Mouse (Mus musculus): ENCODE results near the gene Abhd14a.

The Abhd14a gene

GRCm38 (mm10) chr9:106413606-106414005, 33.9 kb downstream of the Abhd14a start:
- DNase-seq (ENCODE audit: inconsistent age in 2 of 2, low spot score in 1 of 2) = no peak

GRCm38 (mm10) chr9:106412210-106412609, 35.3 kb downstream of the Abhd14a start:
- peak in 1 of 2 experiments; percentile 65 for DNase-seq (ENCODE audit: inconsistent age in 2 of 2, low spot score in 1 of 2)

GRCm38 (mm10) chr9:106411729-106412128, 35.7 kb downstream of the Abhd14a start:
- no peak for DNase-seq (ENCODE audit: inconsistent age in 2 of 2, low spot score in 1 of 2)

GRCm38 (mm10) chr9:106411091-106411594, 36.3 kb downstream of the Abhd14a start:
- DNase-seq (ENCODE audit: inconsistent age in 2 of 2, low spot score in 1 of 2) = no peak

- no peak for DNase-seq (ENCODE audit: inconsistent age in 2 of 2, low spot score in 1 of 2)
Observed at GRCm38 (mm10) chr9:106410086-106410650, 37.3 kb downstream of the Abhd14a start.

GRCm38 (mm10) chr9:106409096-106409495, 38.4 kb downstream of the Abhd14a start:
- DNase-seq (ENCODE audit: inconsistent age in 2 of 2, low spot score in 1 of 2) = no peak

- DNase-seq (ENCODE audit: inconsistent age in 2 of 2, low spot score in 1 of 2) = peak; percentile 54 to 69
Observed at GRCm38 (mm10) chr9:106406443-106407078, 40.9 kb downstream of the Abhd14a start.

GRCm38 (mm10) chr9:106405275-106405674, 42.2 kb downstream of the Abhd14a start:
- peak in 1 of 2 experiments; percentile 38 for DNase-seq (ENCODE audit: inconsistent age in 2 of 2, low spot score in 1 of 2)

GRCm38 (mm10) chr9:106402607-106403375, 44.7 kb downstream of the Abhd14a start:
- no peak for DNase-seq (ENCODE audit: inconsistent age in 2 of 2, low spot score in 1 of 2)

- DNase-seq (ENCODE audit: inconsistent age in 2 of 2, low spot score in 1 of 2) = no peak
Observed at GRCm38 (mm10) chr9:106402149-106402548, 45.3 kb downstream of the Abhd14a start.

- DNase-seq (ENCODE audit: inconsistent age in 2 of 2, low spot score in 1 of 2) = no peak
Observed at GRCm38 (mm10) chr9:106399808-106400207, 47.7 kb downstream of the Abhd14a start.

- DNase-seq (ENCODE audit: inconsistent age in 2 of 2, low spot score in 1 of 2) = no peak
Observed at GRCm38 (mm10) chr9:106398667-106399311, 48.7 kb downstream of the Abhd14a start.

GRCm38 (mm10) chr9:106397733-106398132, 49.7 kb downstream of the Abhd14a start:
- DNase-seq (ENCODE audit: inconsistent age in 2 of 2, low spot score in 1 of 2) = peak; percentile 68 to 78

GRCm38 (mm10) chr9:106394649-106395602, 52.6 kb downstream of the Abhd14a start:
- peak in 1 of 2 experiments; percentile 37 for DNase-seq (ENCODE audit: inconsistent age in 2 of 2, low spot score in 1 of 2)

- no peak for DNase-seq (ENCODE audit: inconsistent age in 2 of 2, low spot score in 1 of 2)
Observed at GRCm38 (mm10) chr9:106393548-106393947, 53.9 kb downstream of the Abhd14a start.

- DNase-seq (ENCODE audit: inconsistent age in 2 of 2, low spot score in 1 of 2) = no peak
Observed at GRCm38 (mm10) chr9:106392828-106393527, 54.5 kb downstream of the Abhd14a start.

All from adrenal gland, adult (tissue).